Mouse (Mus musculus) ES-E14 (cell line): ENCODE measurements at regions not wholly inside any gene's neighbourhood (a gene's known extent, or its start where the extent isn't known, plus 50 kb on each side); places are given as distances from the start of the nearest gene placed in this dataset.

Experiments
- HCFC1 ChIP-seq: IDR thresholded peaks from 2 replicates; pipeline ENCODE4 v1.6.1; 2012; ENCODE audit warnings: low read length, inconsistent platforms, borderline replicate concordance; ENCODE audit not compliant: insufficient read depth
- MAFK ChIP-seq: IDR thresholded peaks from 2 replicates; pipeline ENCODE4 v1.6.1; 2014; ENCODE audit warnings: mild to moderate bottlenecking, low read depth, low read length, inconsistent platforms; ENCODE audit not compliant: insufficient read depth
- ZC3H11A ChIP-seq: IDR thresholded peaks from 2 replicates; pipeline ENCODE4 v1.6.1; 2012; ENCODE audit warnings: low read depth, mild to moderate bottlenecking, inconsistent platforms, low read length, borderline replicate concordance
- ZNF384 ChIP-seq: IDR thresholded peaks from 2 replicates; pipeline ENCODE4 v1.6.1; 2012; ENCODE audit warnings: low read depth, low read length, inconsistent platforms

- no peak for TF ChIP-seq ZC3H11A
- no peak for TF ChIP-seq HCFC1
- no peak for TF ChIP-seq MAFK
- TF ChIP-seq ZNF384, result no peak
Measured at GRCm38 (mm10) chr1:41908808-41909110, 786.8 kb upstream of the Pou3f3 start.
